In the genomic region with DNA sequence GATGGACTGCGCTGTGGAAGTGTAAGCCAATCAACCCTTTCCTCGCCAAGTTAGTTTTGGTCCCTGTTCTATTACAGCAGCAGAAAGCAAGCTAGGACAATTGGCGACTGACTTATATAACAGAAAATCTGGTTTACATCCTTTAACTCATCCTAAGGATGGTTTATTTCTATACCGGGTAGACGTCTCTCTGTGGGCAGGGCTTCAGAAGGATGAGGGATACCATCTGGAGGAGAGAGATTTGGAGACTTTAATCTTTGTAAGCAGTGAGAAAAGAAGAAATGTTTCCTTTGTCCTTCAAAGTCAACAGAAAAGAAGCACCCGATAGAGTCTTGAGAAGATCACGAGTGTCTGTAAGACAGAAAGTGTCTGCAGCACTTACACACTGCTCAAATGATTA, we compare ENCODE assay signal across 23 mouse cellular contexts.
"Had no signal": no experiment of that assay in that cellular context is flagged by ENCODE, and none has a peak within 500 bp of the region (broad histone marks: within the 10 kb centered on the region; RNA-seq: fewer than 3 reads in every experiment).

No protein-coding gene starts in this region.

- ATAC-seq: inflammation-experienced regulatory T-cells, adult 6 months; liver, postnatal 0 days; midbrain, embryonic 13.5 days; midbrain, embryonic 16.5 days had no signal

- H3K36me3 ChIP-seq: limb, embryonic 12.5 days; limb, embryonic 15.5 days; lung, embryonic 15.5 days; midbrain, embryonic 10.5 days; midbrain, embryonic 13.5 days; neural tube, embryonic 13.5 days had no signal

- H3K9me3 ChIP-seq: limb, embryonic 12.5 days; limb, embryonic 15.5 days; lung, embryonic 15.5 days; midbrain, embryonic 10.5 days; neural tube, embryonic 13.5 days had no signal

- H3K27me3 ChIP-seq: limb, embryonic 12.5 days; limb, embryonic 15.5 days; lung, embryonic 15.5 days; midbrain, embryonic 13.5 days; neural tube, embryonic 13.5 days had no signal

- DNase-seq: kidney, adult 11 months; kidney, adult 9 months; kidney, postnatal 25 days; layer of hippocampus, adult 9-11 months; left cerebral cortex, postnatal 4 days; liver, postnatal 0 days; lung, postnatal 36 days; retina, postnatal 1 day; right cerebral cortex, postnatal 4 days; thymus, postnatal 25 days had no signal

- H3K4me3 ChIP-seq: layer of hippocampus, adult 2 months; limb, embryonic 12.5 days; limb, embryonic 15.5 days; lung, embryonic 15.5 days; megakaryocyte, embryonic 14.5 days; midbrain, embryonic 10.5 days; midbrain, embryonic 13.5 days; myocyte; neural tube, embryonic 13.5 days had no signal

- H3K4me2 ChIP-seq: limb, embryonic 12.5 days; limb, embryonic 15.5 days; liver, embryonic 11.5 days; lung, embryonic 15.5 days; midbrain, embryonic 13.5 days; neural tube, embryonic 13.5 days had no signal

- H3K4me1 ChIP-seq: limb, embryonic 12.5 days; limb, embryonic 15.5 days; lung, embryonic 15.5 days; megakaryocyte, embryonic 14.5 days; midbrain, embryonic 10.5 days; midbrain, embryonic 13.5 days; neural tube, embryonic 13.5 days had no signal

- H3K27ac ChIP-seq: layer of hippocampus, adult 2 months; limb, embryonic 12.5 days; liver, embryonic 14.5 days; lung, embryonic 15.5 days; midbrain, embryonic 10.5 days; midbrain, embryonic 13.5 days; neural tube, embryonic 13.5 days had no signal

- H3K9ac ChIP-seq: limb, embryonic 12.5 days; limb, embryonic 15.5 days; liver, embryonic 14.5 days; liver, postnatal 0 days; lung, embryonic 15.5 days; midbrain, embryonic 13.5 days; neural tube, embryonic 13.5 days had no signal
